Comparison of ENCODE assay signal across 27 mouse cellular contexts in the genomic region with DNA sequence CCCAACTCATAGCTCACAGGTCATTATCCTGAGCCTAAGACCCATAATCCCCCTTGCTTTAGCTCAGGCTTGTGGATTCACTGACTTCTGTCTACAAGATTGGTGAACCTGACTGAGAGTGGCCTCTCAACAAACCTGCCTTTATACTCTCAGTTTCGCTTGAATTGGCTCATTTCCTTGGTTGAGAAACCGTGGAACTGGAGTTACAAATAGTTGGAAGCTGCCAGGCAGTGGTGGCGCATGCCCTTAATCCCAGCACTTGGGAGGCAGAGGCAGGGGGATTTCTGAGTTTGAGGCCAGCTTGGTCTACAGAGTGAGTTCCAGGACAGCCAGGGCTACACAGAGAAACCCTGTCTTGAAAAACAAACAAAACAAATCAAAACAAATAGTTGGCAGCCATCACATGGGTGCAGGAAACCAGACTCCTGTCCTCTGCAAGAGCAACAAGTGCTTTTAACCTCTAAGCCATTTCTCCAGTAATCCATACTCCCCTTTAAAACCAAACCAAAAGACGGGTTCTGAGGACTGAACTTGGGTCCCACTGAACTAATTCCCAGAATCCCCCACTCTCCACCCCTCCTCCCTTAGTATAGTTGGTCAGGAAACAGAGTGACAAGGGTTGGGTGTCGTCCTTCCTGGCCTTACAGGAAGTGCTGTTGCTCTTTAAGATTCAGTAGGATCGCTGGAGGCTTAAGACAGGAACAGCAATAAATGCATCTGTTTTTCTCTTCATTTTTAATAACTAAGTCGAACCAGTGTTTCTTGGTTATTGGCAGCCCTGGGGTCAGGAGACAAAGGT. TPM values are rescaled to one million over a fixed set of nuclear protein-coding genes. Genes with fewer than 3 reads are reported as not detected.
DNase-seq lines count a peak whose midpoint lies in the region; ATAC-seq lines count a peak whose summit lies in the region.
"Had no signal": no experiment of that assay in that cellular context is flagged by ENCODE, and none has a peak within 500 bp of the region (broad histone marks: within the 10 kb centered on the region; RNA-seq: fewer than 3 reads in every experiment).

No protein-coding gene starts in this region.

- no peak overlapping the region for H3K4me2 ChIP-seq in kidney, embryonic 15.5 days
- no peak overlapping the region for H3K4me2 ChIP-seq in midbrain, embryonic 13.5 days (replicated peaks)
- H3K4me2 ChIP-seq: embryonic facial prominence, embryonic 13.5 days; forebrain, embryonic 15.5 days; heart, embryonic 12.5 days; hindbrain, embryonic 13.5 days; liver, embryonic 13.5 days; midbrain, embryonic 12.5 days had no signal

- no peak for ATAC-seq in kidney, embryonic 15.5 days (replicated peaks; ENCODE audit: low FRiP score)
- no peak for ATAC-seq in megakaryocyte, adult 5-6 weeks (ENCODE audit: poor library complexity, severe bottlenecking)
- ATAC-seq in midbrain, embryonic 13.5 days = no peak
- ATAC-seq: forebrain, embryonic 15.5 days; intestine, postnatal 0 days; Patski had no signal

- peak; percentile 23 for DNase-seq in adrenal gland, postnatal 10 days
- DNase-seq in adrenal gland, postnatal 25 days = no peak
- peak; percentile 40 for DNase-seq in kidney, postnatal 14 days
- no peak for DNase-seq in thymus, postnatal 36 days
- DNase-seq: cerebellum, adult 9-10 months; gastrocnemius, postnatal 25 days; heart, adult 18-20 months; heart, postnatal 4 days; layer of hippocampus, postnatal 36 days; liver, embryonic 13.5 days; lung, adult 2 months; lung, postnatal 14 days; thymus, adult 2 months had no signal

- H3K27ac ChIP-seq in kidney, embryonic 15.5 days = no peak overlapping the region
- H3K27ac ChIP-seq in midbrain, embryonic 13.5 days = no peak overlapping the region
- H3K27ac ChIP-seq: embryonic facial prominence, embryonic 13.5 days; forebrain, embryonic 10.5 days; forebrain, embryonic 15.5 days; hindbrain, embryonic 13.5 days; liver, embryonic 13.5 days; midbrain, embryonic 12.5 days had no signal

- H3K4me1 ChIP-seq in kidney, embryonic 15.5 days = peaks cover 29% of the 10 kb centered on the region
- peaks cover 82% of the 10 kb centered on the region for H3K4me1 ChIP-seq in megakaryocyte, embryonic 14.5 days
- 0 out of 2 replicates have a peak, but pooled peaks cover 3% of the 10 kb centered on the region for H3K4me1 ChIP-seq in midbrain, embryonic 13.5 days (replicated peaks)

- no peaks in the 10 kb centered on the region for H3K36me3 ChIP-seq in kidney, embryonic 15.5 days
- peaks cover 39% of the 10 kb centered on the region for H3K36me3 ChIP-seq in megakaryocyte, embryonic 14.5 days (replicated peaks; ENCODE audit: low read length)
- H3K36me3 ChIP-seq in midbrain, embryonic 13.5 days = no peaks in the 10 kb centered on the region
- H3K36me3 ChIP-seq: forebrain, embryonic 15.5 days; heart, embryonic 12.5 days had no signal

- H3K9ac ChIP-seq in kidney, embryonic 15.5 days = no peak overlapping the region
- no peak overlapping the region for H3K9ac ChIP-seq in midbrain, embryonic 13.5 days (replicated peaks)
- H3K9ac ChIP-seq: embryonic facial prominence, embryonic 13.5 days; forebrain, embryonic 15.5 days; heart, embryonic 12.5 days; hindbrain, embryonic 13.5 days; liver, embryonic 13.5 days; midbrain, embryonic 12.5 days had no signal

- H3K27me3 ChIP-seq in kidney, embryonic 15.5 days = no peaks in the 10 kb centered on the region
- H3K27me3 ChIP-seq in megakaryocyte, embryonic 14.5 days (replicated peaks) = peaks cover 2% of the 10 kb centered on the region
- H3K27me3 ChIP-seq in midbrain, embryonic 13.5 days = no peaks in the 10 kb centered on the region
- H3K27me3 ChIP-seq: embryonic facial prominence, embryonic 13.5 days; forebrain, embryonic 15.5 days; heart, embryonic 12.5 days; hindbrain, embryonic 13.5 days; liver, embryonic 13.5 days; midbrain, embryonic 12.5 days; Patski had no signal

- 61% methylated on average over 7 of the region's 7 CpGs for WGBS in kidney, embryonic 15.5 days
- 90% methylated on average over 7 of the region's 7 CpGs for WGBS in midbrain, embryonic 13.5 days

- H3K4me3 ChIP-seq in kidney, embryonic 15.5 days (replicated peaks) = no peak overlapping the region
- peak overlapping the region; percentile 70 for H3K4me3 ChIP-seq in megakaryocyte, embryonic 14.5 days (replicated peaks)
- H3K4me3 ChIP-seq in midbrain, embryonic 13.5 days (replicated peaks) = no peak overlapping the region
- H3K4me3 ChIP-seq: embryonic facial prominence, embryonic 13.5 days; forebrain, embryonic 10.5 days; forebrain, embryonic 15.5 days; heart, embryonic 12.5 days; hindbrain, embryonic 13.5 days; liver, embryonic 13.5 days; midbrain, embryonic 12.5 days had no signal

- no peaks in the 10 kb centered on the region for H3K9me3 ChIP-seq in kidney, embryonic 15.5 days (replicated peaks)
- H3K9me3 ChIP-seq in megakaryocyte, embryonic 14.5 days = no peaks in the 10 kb centered on the region
- H3K9me3 ChIP-seq in midbrain, embryonic 13.5 days = no peaks in the 10 kb centered on the region
- H3K9me3 ChIP-seq: embryonic facial prominence, embryonic 13.5 days; forebrain, embryonic 10.5 days; forebrain, embryonic 15.5 days; heart, embryonic 12.5 days; hindbrain, embryonic 13.5 days; liver, embryonic 13.5 days; midbrain, embryonic 12.5 days had no signal

RNA-seq across cellular contexts. Expression of gene F2r, which starts 33.8 kb away (rescaled TPM):
- 10 to 100 TPM; 61.1 to 81.8 TPM for total RNA-seq in adrenal gland, postnatal 10 days (2021)
- 108 and 116 TPM in 2 replicates for total RNA-seq in adrenal gland, postnatal 25 days (2021)
- 126 TPM in 2 replicates for polyA plus RNA-seq in kidney, embryonic 15.5 days (2015; fragmentation: Nextera tagmentation; extraction: Ambion mirVana)
- 53.3 and 84.2 TPM in 2 replicates for polyA plus RNA-seq in megakaryocyte, embryonic 14.5 days (2012; ENCODE audit: insufficient read depth, low replicate concordance)
- total RNA-seq in megakaryocyte, adult 5-6 weeks (2015) = 1.1 and 2.1 TPM in 2 replicates
- total RNA-seq in megakaryocyte, adult 5-6 weeks (2017) = 0.65 and 1.9 TPM in 2 replicates
- 86.0 and 88.2 TPM in 2 replicates for polyA plus RNA-seq in midbrain, embryonic 13.5 days (2015; fragmentation: Nextera tagmentation; extraction: Ambion mirVana)

RNA-seq across cellular contexts. Expression of gene F2rl2, which starts 44.6 kb away (rescaled TPM):
- total RNA-seq in adrenal gland, postnatal 10 days (2021) = under 1 TPM; 0.24 to 0.36 TPM
- total RNA-seq in adrenal gland, postnatal 25 days (2021) = not detected in 2 replicates
- 0.30 and 0.52 TPM in 2 replicates for polyA plus RNA-seq in kidney, embryonic 15.5 days (2015; fragmentation: Nextera tagmentation; extraction: Ambion mirVana)
- 8.9 and 20.6 TPM in 2 replicates for polyA plus RNA-seq in megakaryocyte, embryonic 14.5 days (2012; ENCODE audit: insufficient read depth, low replicate concordance)
- total RNA-seq in megakaryocyte, adult 5-6 weeks (2015) = 0.89 and 1.9 TPM in 2 replicates
- total RNA-seq in megakaryocyte, adult 5-6 weeks (2017) = 0.51 and 0.57 TPM in 2 replicates
- 0.63 and 0.71 TPM in 2 replicates for polyA plus RNA-seq in midbrain, embryonic 13.5 days (2015; fragmentation: Nextera tagmentation; extraction: Ambion mirVana)
- total RNA-seq: gastrocnemius, adult 18-20 months; gastrocnemius, postnatal 25 days; MEL had no signal
- polyA plus RNA-seq: Patski had no signal

Comparison
In these comparisons a context has a peak if more than half of its experiments do, and no peak if none do; other contexts are left out.
1. DNase-seq: peak in adrenal gland, postnatal 10 days (single experiment) and kidney, postnatal 14 days (single experiment); none in adrenal gland, postnatal 25 days (single experiment) and thymus, postnatal 36 days (0 of 2).
2. RNA of gene F2r, which starts 33.8 kb away (total RNA-seq): 108 to 116 TPM in adrenal gland, postnatal 25 days and 61.1 to 81.8 TPM in adrenal gland, postnatal 10 days; 0.65 to 2.1 TPM in megakaryocyte, adult 5-6 weeks; every median in the first group is over 10 times any median in the second.